Mouse (Mus musculus) G1E-ER4 (cell line): Measurements from ENCODE around the gene Tmem50a. TPM values are rescaled to one million over a fixed set of nuclear protein-coding genes. Genes with fewer than 3 reads are reported as not detected.

Source experiments
- GATA1 ChIP-seq: IDR thresholded peaks from one replicate; pipeline ENCODE4 v1.8.0; 2012; ENCODE audit warnings: low read length, inconsistent platforms
- polyA plus RNA-seq: library from polyadenylated mRNA; stranded (reverse); fragments of >175 nt; gene quantifications from 2 replicates; pipeline ENCODE4 v1.2.3, GENCODE M21; 2012

The Tmem50a gene
- polyA plus RNA-seq, 1 experiment: 5.4 TPM

- no peak for TF ChIP-seq GATA1
Observed at GRCm38 (mm10) chr4:134928464-134928836, 13.6 kb upstream of the Tmem50a start.

GRCm38 (mm10) chr4:134927815-134928463 is 13.1 kb upstream of the Tmem50a start:
- no peak for TF ChIP-seq GATA1

DNA sequence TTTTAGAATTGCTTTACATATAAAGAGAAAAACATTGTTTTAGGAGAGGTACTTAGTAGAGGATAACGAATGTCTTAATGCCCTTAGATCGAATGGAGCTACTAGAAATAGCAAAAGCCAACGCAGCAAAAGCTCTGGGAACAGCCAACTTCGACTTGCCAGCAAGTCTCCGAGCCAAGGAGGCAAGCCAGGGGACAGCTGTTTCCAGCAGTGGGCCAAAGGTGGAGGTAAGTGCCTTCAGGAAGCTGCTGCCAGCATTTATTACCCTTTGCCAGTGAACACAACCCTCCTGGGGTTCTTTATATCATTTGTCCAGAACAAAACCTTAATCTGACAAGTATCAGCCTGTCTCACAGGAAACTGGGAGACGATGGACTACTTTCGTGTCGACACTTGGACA is 10.4 kb upstream of the Tmem50a start:
- TF ChIP-seq GATA1: no peak

DNA sequence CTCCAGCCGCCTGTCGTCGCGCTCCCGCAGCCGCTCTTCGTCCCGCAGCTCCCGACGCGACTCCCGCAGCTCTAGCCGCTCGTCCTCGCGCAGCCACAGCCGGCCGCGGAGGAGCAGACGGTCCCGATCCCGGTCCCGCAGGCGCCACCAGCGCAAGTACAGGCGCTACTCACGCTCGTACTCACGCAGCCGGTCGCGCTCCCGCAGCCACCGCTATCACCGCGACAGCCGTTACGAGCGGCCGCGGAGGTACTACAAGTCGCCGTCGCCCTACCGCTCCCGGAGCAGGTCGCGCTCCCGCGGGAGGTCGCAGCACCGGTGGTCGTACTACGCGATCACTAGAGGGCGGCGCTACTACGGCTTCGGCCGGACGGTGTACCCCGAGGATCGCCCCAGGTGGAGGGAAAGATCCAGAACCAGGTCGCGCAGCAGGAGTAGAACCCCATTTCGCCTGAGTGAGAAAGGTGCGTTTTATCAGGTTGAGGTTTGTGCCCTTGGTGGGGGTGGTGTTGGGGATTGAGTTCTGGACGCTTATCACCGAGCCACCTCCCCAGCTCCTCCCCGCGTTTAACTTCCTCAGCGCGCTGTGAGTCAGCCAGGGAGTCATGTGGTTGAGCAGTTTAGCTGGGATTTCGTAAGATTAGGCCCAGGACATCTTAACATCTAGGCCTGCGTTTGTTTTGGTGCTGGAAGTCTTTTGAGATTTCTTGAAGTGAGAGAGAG is 9.4 kb upstream of the Tmem50a start:
- no peak for TF ChIP-seq GATA1

- TF ChIP-seq GATA1: no peak
Observed at GRCm38 (mm10) chr4:134923258-134924018, 8.6 kb upstream of the Tmem50a start, which contains the start of gene Rsrp1. Gene Rsrp1, plus strand, starts transcription at chr4:134923592.

DNA sequence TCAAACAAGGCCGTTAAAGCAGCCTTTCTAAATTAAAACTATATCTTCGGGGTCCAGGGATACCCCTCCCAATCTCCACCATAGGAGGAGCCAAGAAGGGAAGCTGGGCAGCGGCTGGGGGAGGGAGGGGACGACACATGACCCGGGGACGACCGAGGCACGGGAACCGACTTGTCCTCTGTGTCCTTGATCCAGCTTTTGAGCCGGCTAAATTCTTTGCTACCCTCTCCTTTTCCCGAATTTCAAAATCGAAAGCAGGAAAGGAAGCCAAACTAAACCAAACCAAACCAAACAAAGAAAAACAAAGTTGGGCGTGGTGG is 8.1 kb upstream of the Tmem50a start:
- no peak for TF ChIP-seq GATA1

DNA sequence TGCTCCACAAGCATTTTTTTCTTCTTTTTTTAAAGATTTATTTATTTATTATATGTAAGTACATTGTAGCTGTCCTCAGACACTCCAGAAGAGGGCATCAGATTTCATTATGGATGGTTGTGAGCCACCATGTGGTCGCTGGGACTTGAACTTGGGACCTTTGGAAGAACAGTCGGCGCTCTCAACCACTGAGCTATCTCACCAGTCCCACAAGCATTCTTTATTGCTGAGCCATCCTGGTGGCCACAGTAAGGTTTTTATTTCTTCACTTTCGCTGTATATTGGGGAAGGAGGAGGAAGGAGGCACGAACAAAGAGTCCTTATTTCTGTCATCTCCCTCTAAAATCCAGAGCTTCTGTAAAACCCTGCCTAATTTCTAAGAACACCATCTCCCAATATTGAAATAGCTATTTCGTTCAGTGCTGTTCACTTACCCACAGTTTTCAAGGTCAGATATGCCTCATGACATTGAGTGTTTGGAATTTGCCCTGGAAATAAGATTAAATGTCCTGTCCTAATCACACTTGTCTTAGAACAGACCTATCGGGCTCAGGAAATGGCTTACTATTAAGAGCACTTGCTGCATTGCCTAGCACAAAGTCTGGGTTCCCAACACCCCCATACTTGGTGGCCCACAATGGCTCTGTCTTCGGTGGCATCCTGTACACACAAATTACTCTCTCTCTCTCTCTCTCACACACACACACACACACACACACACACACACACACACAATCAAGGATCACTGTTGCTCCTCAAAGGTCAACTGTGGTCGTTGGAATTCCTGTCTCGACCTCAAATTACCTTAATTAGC is 7.5 kb upstream of the Tmem50a start:
- no peak for TF ChIP-seq GATA1

DNA sequence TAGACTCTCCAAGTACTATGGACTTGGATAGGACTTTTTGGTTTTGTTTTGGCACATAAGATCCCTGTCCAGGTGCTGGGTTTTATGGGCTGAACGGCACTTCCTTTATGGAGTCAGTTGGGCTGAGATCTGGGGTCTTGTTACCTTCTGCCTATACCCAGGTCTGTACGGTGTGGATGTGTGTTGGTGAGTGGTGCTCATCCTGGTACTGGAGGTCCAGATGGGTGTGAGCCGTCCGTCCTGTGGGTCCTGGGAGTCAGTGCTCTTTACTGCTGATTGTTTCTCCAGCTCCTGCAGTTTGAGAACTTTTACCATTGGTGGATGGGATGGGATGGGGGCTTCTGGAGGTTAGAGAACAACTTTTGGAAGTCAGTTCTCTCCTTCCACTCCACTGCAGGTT is 6.9 kb upstream of the Tmem50a start:
- TF ChIP-seq GATA1: no peak

- TF ChIP-seq GATA1: no peak
Observed at GRCm38 (mm10) chr4:134920631-134921030, 5.8 kb upstream of the Tmem50a start.

DNA sequence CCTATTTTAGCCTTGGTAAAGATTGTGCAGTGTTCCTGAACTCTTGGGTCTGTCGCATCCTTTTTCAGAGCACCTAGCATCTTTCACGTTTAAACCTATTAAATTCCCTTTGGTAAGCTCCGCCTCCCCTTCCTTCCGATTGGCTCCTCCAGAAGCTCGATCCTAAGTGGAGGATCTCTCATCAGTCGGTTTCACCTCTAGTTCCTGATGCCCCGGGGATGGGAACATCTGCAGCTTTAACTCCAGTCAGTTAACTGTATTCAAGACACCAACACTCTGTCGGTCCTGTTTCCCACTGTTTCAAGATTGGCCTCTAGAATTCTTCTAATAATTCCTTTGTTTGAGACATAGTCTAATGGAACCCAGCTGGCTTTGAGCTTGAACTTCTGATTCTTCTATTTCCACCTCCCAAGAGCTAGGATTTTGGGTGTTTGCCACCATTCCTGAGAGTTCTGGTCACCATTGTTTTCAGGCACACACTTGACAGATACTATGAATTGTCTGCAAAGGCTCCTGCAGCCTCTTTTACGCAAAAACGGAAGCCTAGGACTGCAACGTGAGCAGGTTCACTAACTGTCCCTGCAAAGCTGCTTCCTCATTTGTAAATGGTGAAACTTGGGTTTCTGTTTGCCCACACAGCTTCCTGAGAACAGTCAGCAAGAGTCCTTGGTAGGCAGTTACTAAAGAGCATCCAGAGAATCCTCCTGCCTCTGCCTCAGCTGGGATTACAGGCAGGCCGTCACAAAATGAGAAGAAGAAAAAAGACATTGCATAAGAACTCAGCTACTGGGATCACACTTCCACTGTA is 5.1 kb upstream of the Tmem50a start:
- TF ChIP-seq GATA1: no peak

GRCm38 (mm10) chr4:134918381-134918780 is 3.6 kb upstream of the Tmem50a start:
- TF ChIP-seq GATA1: no peak

- no peak for TF ChIP-seq GATA1
Observed at GRCm38 (mm10) chr4:134917194-134917593, 2.4 kb upstream of the Tmem50a start.

DNA sequence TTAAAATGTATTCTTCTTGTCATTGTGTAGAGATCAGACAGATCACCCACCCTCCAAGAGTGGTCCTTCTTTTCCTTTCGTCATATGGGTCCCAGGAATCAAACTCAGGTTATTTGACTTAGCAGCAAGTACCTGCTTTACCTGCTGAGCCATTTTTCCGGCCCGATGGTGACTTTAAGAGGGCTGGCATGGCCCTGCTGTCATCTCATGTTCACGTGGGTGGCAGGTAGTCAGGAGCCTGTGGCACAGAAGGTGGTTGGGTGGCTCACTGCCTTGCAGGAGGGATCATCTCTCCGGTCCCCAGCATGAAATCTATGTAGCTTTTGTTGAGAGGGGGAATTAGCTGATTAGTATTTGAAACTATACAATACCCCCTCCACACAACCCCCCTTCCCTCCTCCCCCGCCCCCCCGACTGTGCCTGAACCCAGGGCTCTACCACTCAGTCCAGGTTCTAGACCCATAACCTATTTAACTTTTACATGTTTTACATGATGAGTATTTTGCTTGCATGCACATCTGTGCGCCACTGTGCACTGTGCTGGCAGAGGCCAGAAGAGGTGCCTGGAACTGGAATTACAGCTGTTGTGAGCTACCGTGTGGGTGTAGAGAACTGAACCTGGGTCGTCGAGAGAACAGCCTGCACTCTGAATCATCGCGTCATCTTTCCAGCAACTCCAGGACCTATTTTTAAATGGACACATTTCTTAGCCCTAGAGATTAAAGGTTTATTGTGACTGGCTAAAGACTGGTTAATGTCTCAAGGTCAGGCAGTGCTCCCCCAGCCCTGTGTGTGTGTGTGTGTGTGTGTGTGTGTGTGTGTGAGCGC is 613 bp upstream of the Tmem50a start:
- TF ChIP-seq GATA1: no peak

DNA sequence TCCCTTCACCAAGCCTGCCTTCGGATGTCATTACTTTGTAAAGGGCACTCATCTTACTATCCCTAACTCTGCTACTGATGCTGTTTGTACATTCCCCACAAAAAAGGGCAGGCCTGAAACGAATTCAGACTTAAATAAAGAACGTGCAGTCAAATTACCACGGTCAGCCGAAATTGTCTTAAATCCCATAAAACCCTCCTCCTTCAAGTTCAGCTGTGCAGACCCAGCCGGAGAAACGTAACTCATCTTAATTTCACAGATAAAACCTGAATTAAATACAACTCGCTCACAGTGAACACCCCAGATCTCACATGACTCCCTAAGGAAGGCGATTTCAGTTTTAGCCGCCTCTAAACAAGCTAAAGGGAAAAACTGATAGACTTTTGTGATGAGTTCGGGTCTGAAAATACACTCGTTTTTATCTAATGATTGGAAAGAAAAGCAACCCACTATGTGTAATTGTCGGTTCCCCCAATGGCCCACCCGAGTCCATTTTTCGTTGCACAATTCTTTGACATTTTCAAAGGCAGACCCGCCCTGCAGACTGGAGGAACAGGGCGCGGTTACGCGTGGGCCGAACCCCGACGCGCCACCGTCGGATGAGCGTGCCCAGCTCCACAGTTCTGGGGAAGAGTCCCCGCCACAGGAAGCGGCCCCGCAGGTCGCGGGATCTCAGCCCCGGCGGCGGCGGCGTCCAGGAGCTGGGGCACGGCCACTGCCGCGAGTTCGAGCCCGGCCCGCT is 531 bp downstream of the Tmem50a start:
- no peak for TF ChIP-seq GATA1
